Mouse (Mus musculus) cortical plate, adult 2 months (tissue): ENCODE measurements at regions not wholly inside any gene's neighbourhood (a gene's known extent, or its start where the extent isn't known, plus 50 kb on each side); places are given as distances from the start of the nearest gene placed in this dataset.

Experiments used
- CTCF ChIP-seq: fragments of 200-500 bp; IDR thresholded peaks from 2 replicates; pipeline ENCODE4 v1.5.1; 2011; ENCODE audit warnings: mild to moderate bottlenecking, control low read depth, low read length; ENCODE audit not compliant: insufficient read depth; ENCODE audit errors: extremely low read depth
- POLR2A ChIP-seq: fragments of 200-500 bp; IDR thresholded peaks from 2 replicates; pipeline ENCODE4 v1.6.1; 2011; ENCODE audit warnings: mild to moderate bottlenecking, low read length, control low read depth; ENCODE audit not compliant: insufficient read depth; ENCODE audit errors: extremely low read depth

- TF ChIP-seq POLR2A, result no peak
- TF ChIP-seq CTCF, result no peak
Measured at GRCm38 (mm10) chr8:90013755-90014154, 334.4 kb downstream of the Tox3 start.
